Mouse (Mus musculus) neural tube, embryonic 12.5 days (tissue): Measurements from ENCODE around the gene Gm973. TPM values are rescaled to one million over a fixed set of nuclear protein-coding genes. Genes with fewer than 3 reads are reported as not detected.

ENCODE experiments used
- ATAC-seq: fragments of 200-750 bp; cut with Nextera tagmentation; 2 replicates; pipeline ENCODE4 v1.8.0; 2017; ENCODE audit warnings: low read depth, mild to moderate bottlenecking, moderate TSS enrichment, moderate library complexity; ENCODE audit not compliant: low FRiP score
- H3K27ac ChIP-seq: fragments of 300-500 bp; sonication (generic); 2 replicates; pipeline ENCODE4 v1.5.1; 2016
- H3K27me3 ChIP-seq: fragments of 300-500 bp; sonication (generic); replicated peaks from 2 replicates; pipeline ENCODE4 v1.6.1; 2016; ENCODE audit warnings: mild to moderate bottlenecking
- H3K36me3 ChIP-seq: fragments of 300-500 bp; sonication (generic); 2 replicates; pipeline ENCODE4 v1.6.1; 2016; ENCODE audit warnings: mild to moderate bottlenecking
- H3K4me1 ChIP-seq: fragments of 300-500 bp; sonication (generic); 2 replicates; pipeline ENCODE4 v1.6.1; 2016
- H3K4me2 ChIP-seq: fragments of 300-500 bp; sonication (generic); replicated peaks from 2 replicates; pipeline ENCODE4 v1.6.1; 2016; ENCODE audit warnings: mild to moderate bottlenecking
- H3K4me3 ChIP-seq: fragments of 300-500 bp; sonication (generic); 2 replicates; pipeline ENCODE4 v1.5.1; 2016
- H3K9ac ChIP-seq: fragments of 300-500 bp; sonication (generic); 2 replicates; pipeline ENCODE4 v1.6.1; 2016; ENCODE audit warnings: mild to moderate bottlenecking
- H3K9me3 ChIP-seq: fragments of 300-500 bp; sonication (generic); 2 replicates; pipeline ENCODE4 v1.6.1; 2016; ENCODE audit warnings: mild to moderate bottlenecking
- WGBS: fragments of 180-500 bp; shearing (Covaris S2); methylation state at CpG from one replicate; pipeline ENCODE4 v1.1.7; 2016; 5-methylcytosine and 5-hydroxymethylcytosine counted together
- polyA plus RNA-seq: library from polyadenylated mRNA; unstranded; fragments of >200 nt; fragmentation: Nextera tagmentation; extraction: Ambion mirVana; gene quantifications from 2 replicates; pipeline ENCODE4 v1.2.1, GENCODE M21; 2016

Gm973 gene
- 3.5 and 5.0 TPM in 2 replicates for polyA plus RNA-seq

DNA sequence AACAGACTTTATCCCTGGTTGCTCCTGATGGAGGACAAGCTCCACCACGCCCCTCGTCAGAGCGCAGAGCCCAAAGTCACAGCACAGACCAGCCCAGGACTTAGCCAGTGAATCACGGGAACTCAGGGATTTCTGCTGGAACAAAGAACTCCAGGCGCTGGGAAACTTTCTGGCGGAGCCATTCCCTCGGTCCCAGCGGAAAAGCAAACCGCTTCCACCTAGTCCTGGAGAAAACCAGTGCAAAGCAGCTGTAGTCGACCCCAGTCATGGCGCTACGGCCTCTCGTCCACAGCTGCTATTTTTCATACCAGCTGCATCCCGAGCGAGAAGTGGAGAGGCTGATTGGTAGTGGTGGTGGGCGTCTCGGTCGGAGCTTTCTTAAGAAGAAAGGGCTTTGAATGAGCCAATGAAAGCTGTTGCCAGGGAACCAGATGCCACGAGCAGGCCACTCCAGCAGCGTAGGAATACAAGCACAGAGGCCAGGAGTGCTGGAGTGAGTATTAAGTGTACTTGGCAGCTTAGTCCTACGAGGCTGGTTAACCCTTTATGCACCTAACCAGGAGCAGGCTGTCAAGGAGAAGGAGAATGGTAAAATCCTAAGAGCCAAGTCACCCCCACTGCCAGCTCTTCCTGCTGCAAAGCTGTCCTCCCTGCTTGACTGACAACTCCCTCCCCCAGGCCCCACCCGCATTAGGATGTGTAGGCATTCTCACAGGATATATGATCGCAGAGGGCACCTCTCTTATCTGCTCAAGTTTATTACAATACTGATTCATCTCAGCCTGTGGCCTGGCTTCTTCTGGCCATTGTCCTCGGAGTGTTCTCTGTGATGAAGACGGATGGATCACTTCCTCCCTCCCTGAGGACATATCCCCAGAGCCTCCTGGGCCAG, at the start of gene Gm973:
Gene Gm973 (plus strand): TSS at position 239 of the 892 bp plus-strand sequence.
- Histone ChIP-seq H3K4me3 (peak within 1 kb of the TSS; percentile 29), H3K36me3 (no peaks in the 10 kb centered on the region), H3K4me1 (peaks cover 42% of the 10 kb centered on the region), H3K27ac (peak within 1 kb of the TSS; percentile 91), H3K4me2 (peak within 1 kb of the TSS; percentile 61), H3K9ac (peak within 1 kb of the TSS; percentile 42), H3K27me3 (no peaks in the 10 kb centered on the region), H3K9me3 (no peaks in the 10 kb centered on the region)
- ATAC-seq: peak; percentile 90
- 3% methylated on average over 25 of the region's 25 CpGs for WGBS

DNA sequence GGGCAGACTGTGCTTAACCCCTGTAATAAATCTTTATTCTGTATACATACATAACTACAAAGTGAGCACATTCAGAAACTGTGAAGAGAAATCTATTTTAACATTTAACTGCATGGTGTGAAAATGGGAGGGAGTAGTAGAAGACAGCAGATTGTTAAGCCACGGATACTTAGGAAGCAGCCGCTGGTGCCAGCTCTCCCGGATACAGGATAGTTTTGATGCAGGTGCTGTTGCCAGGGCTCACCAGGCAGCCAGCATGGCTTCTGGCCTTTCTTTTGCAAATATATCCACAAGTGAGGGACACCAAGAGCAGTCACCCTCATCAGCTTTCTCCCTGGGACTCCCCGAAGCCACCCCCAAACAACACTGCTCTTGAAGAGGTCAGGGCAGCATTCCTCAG, 46.9 kb upstream of the Gm973 start:
- Histone ChIP-seq H3K9me3 (no peaks in the 10 kb centered on the region), H3K27me3 (no peaks in the 10 kb centered on the region), H3K27ac (no peak overlapping the region), H3K9ac (no peak overlapping the region), H3K36me3 (no peaks in the 10 kb centered on the region), H3K4me2 (no peak overlapping the region), H3K4me3 (no peak overlapping the region), H3K4me1 (peaks cover 45% of the 10 kb centered on the region)
- ATAC-seq: no peak
- 11% methylated on average over 4 of the region's 4 CpGs for WGBS

DNA sequence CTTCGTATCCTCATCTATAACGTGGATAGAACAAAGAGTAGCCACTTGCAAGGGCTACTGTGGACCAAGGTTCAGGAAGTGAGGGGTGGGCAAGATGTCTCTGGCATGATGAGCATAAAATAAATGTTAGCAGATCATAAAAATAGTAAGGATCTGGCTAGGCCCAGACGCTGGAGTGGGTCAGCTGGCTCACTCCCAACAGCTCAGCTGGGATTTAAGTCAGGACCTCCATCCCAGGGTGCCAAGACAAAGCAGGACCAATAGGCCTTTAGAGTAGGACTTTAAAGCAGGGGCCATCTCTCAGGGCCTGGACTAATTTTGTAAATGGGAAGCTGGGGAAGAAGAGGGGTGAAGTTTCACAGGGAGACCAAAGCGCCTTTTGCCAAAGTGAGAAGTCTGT, 45.3 kb upstream of the Gm973 start:
- Histone ChIP-seq H3K9ac (no peak overlapping the region), H3K4me3 (no peak overlapping the region), H3K9me3 (no peaks in the 10 kb centered on the region), H3K4me2 (no peak overlapping the region), H3K36me3 (no peaks in the 10 kb centered on the region), H3K27ac (no peak overlapping the region), H3K4me1 (peaks cover 30% of the 10 kb centered on the region), H3K27me3 (no peaks in the 10 kb centered on the region)
- 41% methylated on average over 4 of the region's 4 CpGs for WGBS
- no peak for ATAC-seq

DNA sequence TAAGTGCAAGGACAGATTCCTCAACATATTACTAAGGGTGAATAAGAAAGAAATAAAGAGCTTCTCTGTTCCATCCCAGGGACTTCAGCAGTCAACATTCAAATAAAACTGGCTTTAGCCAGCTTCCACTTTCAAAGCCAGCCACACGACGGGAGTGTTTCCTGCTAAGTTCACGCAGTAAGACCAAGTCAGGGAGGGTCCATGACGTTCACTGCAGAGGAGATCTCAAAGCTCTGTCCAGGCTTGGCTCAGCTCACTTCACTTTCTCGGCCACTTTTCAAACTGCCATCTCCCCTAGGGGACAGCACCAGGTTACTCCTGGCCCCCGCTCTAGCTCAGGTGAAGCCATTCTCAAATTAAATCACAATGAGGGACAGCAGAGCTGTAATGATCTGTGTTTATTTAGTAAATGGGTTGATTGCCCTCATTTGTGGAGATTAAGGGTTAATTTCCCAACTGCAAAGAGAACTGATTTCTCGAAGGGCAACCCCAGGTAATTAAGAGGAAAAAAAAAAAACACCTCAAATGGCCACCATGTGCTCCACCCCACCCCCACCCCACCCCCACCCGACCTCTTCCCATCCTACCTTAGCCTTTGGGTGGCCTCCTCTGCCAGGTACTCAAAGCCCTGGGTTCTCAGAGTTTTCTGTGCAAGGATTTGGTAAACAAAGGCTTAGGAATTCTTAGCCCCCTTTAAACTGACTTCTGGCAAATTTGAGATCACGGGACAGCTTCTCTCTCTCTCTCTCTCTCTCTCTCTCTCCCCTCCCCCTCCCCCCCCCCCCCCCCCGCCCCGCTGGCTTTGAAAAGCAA, 43.5 kb upstream of the Gm973 start:
- no peak overlapping the region for H3K4me3 ChIP-seq
- ATAC-seq: no peak
- H3K27ac ChIP-seq: no peak overlapping the region
- peaks cover 24% of the 10 kb centered on the region for H3K4me1 ChIP-seq
- H3K9ac ChIP-seq: no peak overlapping the region
- no peaks in the 10 kb centered on the region for H3K36me3 ChIP-seq
- no peaks in the 10 kb centered on the region for H3K9me3 ChIP-seq
- 11% methylated on average over 9 of the region's 11 CpGs for WGBS
- H3K27me3 ChIP-seq: no peaks in the 10 kb centered on the region
- no peak overlapping the region for H3K4me2 ChIP-seq

DNA sequence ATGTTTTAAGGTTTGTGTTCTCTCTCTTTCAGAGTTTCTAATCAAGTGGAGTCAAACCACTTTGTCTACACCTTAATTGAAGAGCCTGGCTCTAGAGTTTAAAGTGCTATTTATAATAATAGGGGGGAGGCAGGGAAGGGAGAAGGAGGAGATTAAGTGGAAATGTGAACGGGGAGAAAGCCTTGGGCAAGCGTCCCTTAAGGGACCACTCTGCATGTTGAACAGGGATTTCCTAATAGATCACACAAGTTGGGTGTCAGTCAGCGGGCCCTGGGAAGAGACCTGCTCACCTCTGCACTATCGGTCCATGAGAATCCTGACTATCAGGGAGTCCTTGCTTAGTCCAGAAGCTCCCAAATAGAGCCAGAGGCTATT, 42.9 kb upstream of the Gm973 start:
- no peaks in the 10 kb centered on the region for H3K27me3 ChIP-seq
- WGBS: 8% methylated on average over 4 of the region's 4 CpGs
- peaks cover 24% of the 10 kb centered on the region for H3K4me1 ChIP-seq
- H3K4me2 ChIP-seq: no peak overlapping the region
- H3K27ac ChIP-seq: no peak overlapping the region
- no peak overlapping the region for H3K4me3 ChIP-seq
- no peaks in the 10 kb centered on the region for H3K36me3 ChIP-seq
- H3K9me3 ChIP-seq: no peaks in the 10 kb centered on the region
- H3K9ac ChIP-seq: no peak overlapping the region
- no peak for ATAC-seq

DNA sequence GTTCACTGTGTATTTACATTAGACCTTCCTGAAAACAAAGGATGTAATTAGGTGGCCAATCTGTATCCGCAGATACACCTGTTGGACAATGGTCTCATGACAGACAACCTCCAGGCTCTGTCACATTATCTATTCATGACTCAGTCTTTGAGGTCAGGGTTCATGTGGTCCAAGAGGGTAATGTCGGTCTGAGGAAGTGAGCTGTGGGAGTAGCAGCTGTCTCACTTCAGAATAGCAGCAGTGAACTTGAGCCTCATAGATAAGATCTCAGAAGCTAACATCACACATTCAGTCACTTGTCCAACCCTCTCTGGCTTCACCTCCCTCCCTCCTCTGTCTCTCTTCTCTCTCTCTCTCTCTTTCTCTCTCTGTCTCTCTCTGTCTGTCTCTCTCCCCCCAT, 40.4 kb upstream of the Gm973 start:
- WGBS: 39% methylated on average over 2 of the region's 2 CpGs
- no peak for ATAC-seq
- no peak overlapping the region for H3K9ac ChIP-seq
- H3K36me3 ChIP-seq: no peaks in the 10 kb centered on the region
- H3K4me2 ChIP-seq: no peak overlapping the region
- H3K9me3 ChIP-seq: no peaks in the 10 kb centered on the region
- H3K4me3 ChIP-seq: no peak overlapping the region
- no peak overlapping the region for H3K27ac ChIP-seq
- peaks cover 18% of the 10 kb centered on the region for H3K4me1 ChIP-seq
- no peaks in the 10 kb centered on the region for H3K27me3 ChIP-seq

DNA sequence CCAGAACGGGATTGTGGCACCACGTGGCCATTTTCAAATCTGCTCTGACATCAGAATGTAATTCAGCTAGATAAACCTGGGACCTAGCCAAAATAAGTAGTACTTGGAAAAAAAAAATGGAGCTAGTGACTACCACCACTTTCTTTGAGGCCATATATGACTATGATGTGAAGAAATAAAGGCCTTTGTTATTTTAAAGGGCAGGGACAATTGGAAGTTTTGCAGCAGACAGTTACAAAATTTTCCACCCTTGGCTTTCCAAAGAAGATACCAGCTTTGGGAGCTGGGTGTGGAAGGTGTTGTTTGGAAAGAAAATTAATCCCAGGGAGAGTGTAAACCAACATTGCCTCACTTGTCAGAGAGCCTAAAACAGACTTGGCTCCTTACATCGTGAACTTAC, 37.2 kb upstream of the Gm973 start:
- no peaks in the 10 kb centered on the region for H3K27me3 ChIP-seq
- no peak for ATAC-seq
- H3K36me3 ChIP-seq: no peaks in the 10 kb centered on the region
- H3K9ac ChIP-seq: no peak overlapping the region
- H3K9me3 ChIP-seq: no peaks in the 10 kb centered on the region
- H3K4me3 ChIP-seq: no peak overlapping the region
- H3K27ac ChIP-seq: no peak overlapping the region
- 85% methylated on average over 3 of the region's 3 CpGs for WGBS
- H3K4me1 ChIP-seq: peaks cover 18% of the 10 kb centered on the region
- no peak overlapping the region for H3K4me2 ChIP-seq

DNA sequence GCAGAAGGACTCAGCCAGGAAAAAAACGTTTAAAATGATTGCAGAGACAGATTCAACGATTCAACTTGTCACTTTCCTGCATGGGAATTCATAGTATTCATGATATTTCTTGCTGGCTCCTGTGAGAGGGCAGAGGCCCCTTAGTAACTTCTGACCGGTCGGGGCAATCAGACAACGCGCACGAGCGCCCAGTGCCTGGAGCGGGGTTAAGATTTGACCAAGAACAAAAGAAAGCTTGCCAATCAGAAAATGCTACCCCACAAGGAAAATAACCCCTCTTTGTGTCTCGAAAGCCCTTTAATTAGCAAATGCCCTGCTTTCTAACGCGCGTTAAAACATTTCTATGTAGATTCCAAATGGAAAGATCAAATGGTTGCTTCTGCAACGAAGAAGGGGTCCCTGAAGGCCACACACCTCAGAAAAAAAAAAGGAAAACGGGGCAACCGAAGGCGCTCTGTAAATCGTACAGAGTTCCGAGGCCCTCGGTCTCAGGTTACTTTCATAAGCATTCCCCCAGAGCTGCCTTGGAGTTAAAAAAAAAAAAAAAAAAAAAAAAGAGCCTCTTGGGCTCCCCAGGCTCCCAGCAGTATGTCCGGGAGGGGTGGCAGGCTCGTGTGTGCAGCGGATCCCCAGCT, 35.1 kb upstream of the Gm973 start:
- H3K27ac ChIP-seq: no peak overlapping the region
- H3K9me3 ChIP-seq: no peaks in the 10 kb centered on the region
- no peaks in the 10 kb centered on the region for H3K36me3 ChIP-seq
- peak overlapping the region; percentile 98 for H3K4me2 ChIP-seq
- H3K27me3 ChIP-seq: no peaks in the 10 kb centered on the region
- WGBS: under 1% methylated on average over 23 of the region's 23 CpGs
- no peak for ATAC-seq
- peak overlapping the region; percentile 5; the same call in 1 of the 2 replicates for H3K9ac ChIP-seq
- H3K4me1 ChIP-seq: peaks cover 31% of the 10 kb centered on the region
- peak overlapping the region; percentile 65 for H3K4me3 ChIP-seq

DNA sequence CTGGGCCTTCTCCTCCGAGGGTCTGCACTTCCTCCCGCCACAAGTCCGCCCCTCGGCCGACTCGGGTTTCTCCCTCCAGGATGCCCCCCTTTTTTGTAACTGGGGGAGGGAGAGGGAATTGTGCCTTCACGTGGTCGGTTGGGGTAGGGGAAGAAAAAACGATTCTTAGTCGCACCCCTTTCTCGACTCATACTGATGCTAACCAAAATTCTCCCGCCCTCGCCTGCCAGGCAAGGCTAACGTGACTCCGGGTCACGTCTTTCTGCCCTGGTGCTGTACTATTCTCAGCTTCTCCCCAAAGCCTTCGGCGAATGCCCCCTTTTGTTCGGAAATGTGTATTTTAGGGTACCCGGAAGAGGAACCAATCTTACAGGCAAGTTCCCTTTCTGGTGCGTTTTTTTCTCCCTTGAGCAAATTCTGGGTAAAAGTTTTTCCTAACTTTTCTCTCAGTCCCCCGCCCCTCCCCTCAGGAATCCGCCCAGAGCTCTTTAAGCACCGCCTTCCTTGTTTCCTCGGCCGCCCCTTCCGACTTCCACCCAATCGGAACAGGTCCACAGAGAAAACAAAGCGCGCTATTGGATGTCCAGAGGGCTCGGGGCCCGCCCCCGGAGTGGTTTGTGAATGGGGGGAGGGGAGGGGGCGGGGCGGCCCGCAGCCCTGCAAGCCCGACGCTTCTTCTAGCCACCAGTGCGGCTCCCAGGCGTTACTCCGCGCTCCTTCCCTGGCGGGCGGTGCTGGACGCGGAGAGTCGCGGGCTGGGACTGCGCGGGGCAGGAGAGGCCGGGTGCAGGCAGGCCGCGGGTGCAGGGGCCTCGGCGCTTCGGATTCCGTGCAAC, 34.4 kb upstream of the Gm973 start:
- Histone ChIP-seq H3K4me2 (peak overlapping the region; percentile 98), H3K27me3 (no peaks in the 10 kb centered on the region)
- WGBS: under 1% methylated on average over 57 of the region's 57 CpGs

DNA sequence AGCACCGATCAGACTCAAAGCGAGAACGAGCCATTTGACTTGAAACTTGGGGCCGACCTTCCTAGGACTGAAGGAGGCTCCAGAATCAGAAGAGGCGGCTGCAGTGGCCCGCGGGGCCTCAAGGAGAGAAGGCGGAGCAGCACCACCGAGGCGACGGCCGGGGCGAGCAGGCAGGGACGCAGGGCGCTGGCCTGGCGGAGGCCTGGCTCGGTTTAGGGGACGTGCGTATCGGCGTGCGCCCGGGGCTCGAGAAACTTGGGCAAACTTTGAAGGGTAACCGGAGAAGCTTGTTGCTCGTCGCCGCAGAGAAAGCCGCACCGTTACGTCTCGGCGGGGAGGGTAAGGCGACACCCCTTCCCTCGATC, 33.8 kb upstream of the Gm973 start, which contains the start of gene Fzd7:
Gene Fzd7 (plus strand): TSS at position 94 of the 365 bp plus-strand sequence.
- Histone ChIP-seq H3K27ac (peak within 1 kb of the TSS; percentile 50), H3K27me3 (no peaks in the 10 kb centered on the region), H3K36me3 (no peaks in the 10 kb centered on the region), H3K9me3 (no peaks in the 10 kb centered on the region), H3K9ac (peak within 1 kb of the TSS; percentile 87), H3K4me3 (peak within 1 kb of the TSS; percentile 65), H3K4me2 (peak within 1 kb of the TSS; percentile 98), H3K4me1 (peaks cover 41% of the 10 kb centered on the region)
- ATAC-seq: peak; percentile 30
- under 1% methylated on average over 35 of the region's 35 CpGs for WGBS

More for the DNA sequence above, 34.4 kb upstream of the Gm973 start:
- H3K4me1 ChIP-seq: peaks cover 36% of the 10 kb centered on the region
- peak; percentile 90 for ATAC-seq
- no peaks in the 10 kb centered on the region for H3K9me3 ChIP-seq
- H3K9ac ChIP-seq: peak overlapping the region; percentile 87
- H3K36me3 ChIP-seq: no peaks in the 10 kb centered on the region
- peak overlapping the region; percentile 50 for H3K27ac ChIP-seq
- H3K4me3 ChIP-seq: peak overlapping the region; percentile 65

DNA sequence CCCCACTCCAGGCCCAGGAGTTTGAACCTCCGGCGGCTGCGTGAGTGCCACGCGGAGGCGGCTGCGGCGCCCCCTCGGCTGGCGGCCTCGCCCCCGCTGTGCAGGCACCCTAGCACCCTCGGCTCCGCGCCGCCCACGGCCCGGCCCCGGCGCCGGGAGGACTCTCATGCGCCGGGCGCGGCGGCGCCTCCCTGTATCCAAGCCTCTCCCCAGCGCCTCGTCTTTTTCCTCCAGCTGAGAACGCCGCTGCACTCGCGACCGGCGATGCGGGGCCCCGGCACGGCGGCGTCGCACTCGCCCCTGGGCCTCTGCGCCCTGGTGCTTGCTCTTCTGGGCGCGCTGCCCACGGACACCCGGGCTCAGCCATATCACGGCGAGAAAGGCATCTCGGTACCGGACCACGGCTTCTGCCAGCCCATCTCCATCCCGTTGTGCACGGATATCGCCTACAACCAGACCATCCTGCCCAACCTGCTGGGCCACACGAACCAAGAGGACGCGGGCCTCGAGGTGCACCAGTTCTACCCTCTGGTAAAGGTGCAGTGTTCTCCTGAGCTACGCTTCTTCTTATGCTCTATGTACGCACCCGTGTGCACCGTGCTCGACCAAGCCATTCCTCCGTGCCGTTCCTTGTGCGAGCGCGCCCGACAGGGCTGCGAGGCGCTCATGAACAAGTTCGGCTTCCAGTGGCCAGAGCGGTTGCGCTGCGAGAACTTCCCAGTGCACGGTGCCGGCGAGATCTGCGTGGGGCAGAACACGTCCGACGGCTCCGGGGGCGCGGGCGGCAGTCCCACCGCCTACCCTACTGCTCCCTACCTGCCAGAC, 33.2 kb upstream of the Gm973 start:
- ATAC-seq: peak; percentile 2; the same call in 1 of the 2 replicates
- no peaks in the 10 kb centered on the region for H3K36me3 ChIP-seq
- peak overlapping the region; percentile 50 for H3K27ac ChIP-seq
- peak overlapping the region; percentile 87 for H3K9ac ChIP-seq
- peaks cover 47% of the 10 kb centered on the region for H3K4me1 ChIP-seq
- WGBS: under 1% methylated on average over 88 of the region's 88 CpGs
- H3K4me2 ChIP-seq: peak overlapping the region; percentile 98
- peak overlapping the region; percentile 65 for H3K4me3 ChIP-seq
- no peaks in the 10 kb centered on the region for H3K9me3 ChIP-seq
- no peaks in the 10 kb centered on the region for H3K27me3 ChIP-seq
